Mouse (Mus musculus): ENCODE results near the gene Ankrd23. TPM values are rescaled to one million over a fixed set of nuclear protein-coding genes. Genes with fewer than 3 reads are reported as not detected.

Gene Ankrd23
- polyA plus RNA-seq, 1 experiment from 2014 or later = 11.6 TPM

- Histone ChIP-seq H3K4me2 (ENCODE audit: low read length) (no peak overlapping the region), H3K36me3 (ENCODE audit: control insufficient read depth, insufficient read depth, low read length) (no peaks in the 10 kb centered on the region), H3K4me3 (ENCODE audit: low read depth, low read length) (no peak overlapping the region), H3K9ac (ENCODE audit: low read length) (no peak overlapping the region), H3K27me3 (replicated peaks; ENCODE audit: control insufficient read depth, insufficient read depth, low read length) (no peaks in the 10 kb centered on the region), H3K9me3 (ENCODE audit: control insufficient read depth, low read length) (no peaks in the 10 kb centered on the region), H3K4me1 (replicated peaks; ENCODE audit: control insufficient read depth, insufficient read depth, low read length) (peaks cover 15% of the 10 kb centered on the region; the same call in 1 of the 2 replicates), H3K27ac (ENCODE audit: low read depth) (no peak overlapping the region)
- WGBS = 85% methylated on average over 6 of the region's 6 CpGs
- no peak for ATAC-seq (replicated peaks; ENCODE audit: low FRiP score, low TSS enrichment, low read depth)
- no peak for DNase-seq (ENCODE audit: low spot score)
These were observed 47.0 kb downstream of the Ankrd23 start for GRCm38 (mm10) chr1:36489661-36490060.

GRCm38 (mm10) chr1:36487111-36487510 lies 49.6 kb downstream of the Ankrd23 start:
- WGBS = 87% methylated on average over 9 of the region's 9 CpGs
- Histone ChIP-seq H3K4me2 (ENCODE audit: low read length) (no peak overlapping the region), H3K9me3 (ENCODE audit: control insufficient read depth, low read length) (no peaks in the 10 kb centered on the region), H3K27ac (ENCODE audit: low read depth) (no peak overlapping the region), H3K27me3 (replicated peaks; ENCODE audit: control insufficient read depth, insufficient read depth, low read length) (no peaks in the 10 kb centered on the region), H3K9ac (ENCODE audit: low read length) (no peak overlapping the region), H3K36me3 (ENCODE audit: control insufficient read depth, insufficient read depth, low read length) (no peaks in the 10 kb centered on the region), H3K4me3 (ENCODE audit: low read depth, low read length) (no peak overlapping the region), H3K4me1 (replicated peaks; ENCODE audit: control insufficient read depth, insufficient read depth, low read length) (peaks cover 7% of the 10 kb centered on the region; the same call in 1 of the 2 replicates)
- ATAC-seq (replicated peaks; ENCODE audit: low FRiP score, low TSS enrichment, low read depth) = no peak
- no peak for DNase-seq (ENCODE audit: low spot score)

- H3K27me3 ChIP-seq (replicated peaks; ENCODE audit: control insufficient read depth, insufficient read depth, low read length) = no peaks in the 10 kb centered on the region
- no peaks in the 10 kb centered on the region for H3K9me3 ChIP-seq (ENCODE audit: control insufficient read depth, low read length)
- H3K9ac ChIP-seq (ENCODE audit: low read length) = no peak overlapping the region
- DNase-seq (ENCODE audit: low spot score) (no peak), ATAC-seq (replicated peaks; ENCODE audit: low FRiP score, low TSS enrichment, low read depth) (no peak)
- H3K4me1 ChIP-seq (replicated peaks; ENCODE audit: control insufficient read depth, insufficient read depth, low read length) = peaks cover 5% of the 10 kb centered on the region; the same call in 1 of the 2 replicates
- H3K4me3 ChIP-seq (ENCODE audit: low read depth, low read length) = no peak overlapping the region
- no peak overlapping the region for H3K4me2 ChIP-seq (ENCODE audit: low read length)
- H3K36me3 ChIP-seq (ENCODE audit: control insufficient read depth, insufficient read depth, low read length) = no peaks in the 10 kb centered on the region
- 57% methylated on average over 7 of the region's 7 CpGs for WGBS
- no peak overlapping the region for H3K27ac ChIP-seq (ENCODE audit: low read depth)
These were observed 51.6 kb downstream of the Ankrd23 start for GRCm38 (mm10) chr1:36485080-36485479.

- Histone ChIP-seq H3K4me1 (replicated peaks; ENCODE audit: control insufficient read depth, insufficient read depth, low read length) (peaks cover 5% of the 10 kb centered on the region; the same call in 1 of the 2 replicates), H3K27me3 (replicated peaks; ENCODE audit: control insufficient read depth, insufficient read depth, low read length) (no peaks in the 10 kb centered on the region), H3K4me2 (ENCODE audit: low read length) (no peak overlapping the region), H3K9ac (ENCODE audit: low read length) (no peak overlapping the region), H3K4me3 (ENCODE audit: low read depth, low read length) (no peak overlapping the region), H3K9me3 (ENCODE audit: control insufficient read depth, low read length) (no peaks in the 10 kb centered on the region), H3K27ac (ENCODE audit: low read depth) (no peak overlapping the region), H3K36me3 (ENCODE audit: control insufficient read depth, insufficient read depth, low read length) (no peaks in the 10 kb centered on the region)
- ATAC-seq (replicated peaks; ENCODE audit: low FRiP score, low TSS enrichment, low read depth) = no peak; the same call in 1 of the 2 replicates
- DNase-seq (ENCODE audit: low spot score) = no peak
- 65% methylated on average over 4 of the region's 4 CpGs for WGBS
These were observed 52.9 kb downstream of the Ankrd23 start for GRCm38 (mm10) chr1:36483825-36484224.

Small RNA genes lying within 50 kb of the gene (microRNA-seq; reads per million reads assigned to microRNA genes)
- gene Gm47280 = not detected

Other genes starting within 250 kb of the Ankrd23 start
- 2.2 and 3.2 TPM in 2 replicates for gene Arid5a, start 229.2 kb downstream of the Ankrd23 start, polyA plus RNA-seq (2014; fragmentation: Nextera tagmentation; extraction: Ambion mirVana)
- gene Kansl3, start 167.7 kb downstream of the Ankrd23 start, polyA plus RNA-seq (2014; fragmentation: Nextera tagmentation; extraction: Ambion mirVana) = 41.4 and 45.9 TPM in 2 replicates
- gene Fer1l5, start 164.6 kb downstream of the Ankrd23 start, polyA plus RNA-seq (2014; fragmentation: Nextera tagmentation; extraction: Ambion mirVana) = 0.78 and 0.91 TPM in 2 replicates
- 22.6 and 24.6 TPM in 2 replicates for gene Lman2l, start 91.6 kb downstream of the Ankrd23 start, polyA plus RNA-seq (2014; fragmentation: Nextera tagmentation; extraction: Ambion mirVana)
- gene Cnnm4, start 65.3 kb downstream of the Ankrd23 start, polyA plus RNA-seq (2014; fragmentation: Nextera tagmentation; extraction: Ambion mirVana) = 27.7 and 30.2 TPM in 2 replicates
- 5.4 and 6.2 TPM in 2 replicates for gene Cnnm3, start 25.0 kb downstream of the Ankrd23 start, polyA plus RNA-seq (2014; fragmentation: Nextera tagmentation; extraction: Ambion mirVana)
- gene Gm42417, start 2.5 kb upstream of the Ankrd23 start, polyA plus RNA-seq (2014; fragmentation: Nextera tagmentation; extraction: Ambion mirVana) = 0.99 TPM in 1 of 2 replicates, not detected in the other
- gene Ankrd39, start 10.6 kb upstream of the Ankrd23 start, polyA plus RNA-seq (2014; fragmentation: Nextera tagmentation; extraction: Ambion mirVana) = 25.7 and 28.6 TPM in 2 replicates
- 2.8 and 2.9 TPM in 2 replicates for gene Sema4c, start 21.5 kb upstream of the Ankrd23 start, polyA plus RNA-seq (2014; fragmentation: Nextera tagmentation; extraction: Ambion mirVana)
- gene Fam178b, start 146.3 kb upstream of the Ankrd23 start, polyA plus RNA-seq (2014; fragmentation: Nextera tagmentation; extraction: Ambion mirVana) = 0.39 and 0.55 TPM in 2 replicates
- 736 and 800 TPM in 2 replicates for gene Cox5b, start 154.6 kb upstream of the Ankrd23 start, polyA plus RNA-seq (2014; fragmentation: Nextera tagmentation; extraction: Ambion mirVana)
- gene 4933424G06Rik, start 173.3 kb upstream of the Ankrd23 start, polyA plus RNA-seq (2014; fragmentation: Nextera tagmentation; extraction: Ambion mirVana) = not detected in 2 replicates
- gene Actr1b, start 177.5 kb upstream of the Ankrd23 start, polyA plus RNA-seq (2014; fragmentation: Nextera tagmentation; extraction: Ambion mirVana) = 97.0 and 101 TPM in 2 replicates
- 0.46 and 0.72 TPM in 2 replicates for gene Zap70, start 224.9 kb upstream of the Ankrd23 start, polyA plus RNA-seq (2014; fragmentation: Nextera tagmentation; extraction: Ambion mirVana)